Mouse (Mus musculus) liver, adult 2 months (tissue): ENCODE measurements around the gene Car10. TPM values are rescaled to one million over a fixed set of nuclear protein-coding genes. Genes with fewer than 3 reads are reported as not detected.

Experiments
- DNase-seq: peaks from one replicate; pipeline ENCODE4 v3.0.0-alpha.2; 2011; ENCODE audit warnings: low read depth, low spot score; ENCODE audit errors: extremely low read depth
- H3K27ac ChIP-seq: fragments of 200-500 bp; replicated peaks from 2 replicates; pipeline ENCODE4 v1.5.1; 2012; ENCODE audit warnings: low read depth, mild to moderate bottlenecking, control low read depth, inconsistent platforms, low read length; ENCODE audit not compliant: insufficient read depth
- H3K27me3 ChIP-seq: fragments of 200-500 bp; 2 replicates; pipeline ENCODE4 v1.6.1; 2012; ENCODE audit warnings: mild to moderate bottlenecking, moderate library complexity, low read length, inconsistent platforms; ENCODE audit not compliant: control insufficient read depth, insufficient read depth
- H3K36me3 ChIP-seq: fragments of 200-500 bp; 2 replicates; pipeline ENCODE4 v1.6.1; 2012; ENCODE audit warnings: low read length, inconsistent platforms; ENCODE audit not compliant: control insufficient read depth, insufficient read depth
- H3K4me1 ChIP-seq: fragments of 200-500 bp; 2 replicates; pipeline ENCODE4 v1.6.1; 2011; ENCODE audit warnings: low read length; ENCODE audit not compliant: control insufficient read depth, insufficient read depth
- H3K4me3 ChIP-seq: fragments of 200-500 bp; 2 replicates; pipeline ENCODE4 v1.5.1; 2011; ENCODE audit warnings: low read depth, mild to moderate bottlenecking, control low read depth, low read length, moderate library complexity; ENCODE audit not compliant: insufficient read depth
- H3K79me2 ChIP-seq: fragments of 200-500 bp; 2 replicates; pipeline ENCODE4 v1.6.1; 2012; ENCODE audit warnings: inconsistent platforms, mild to moderate bottlenecking, low read length, moderate library complexity; ENCODE audit not compliant: control insufficient read depth, insufficient read depth
- H3K9ac ChIP-seq: fragments of 200-500 bp; 2 replicates; pipeline ENCODE4 v1.6.1; 2012; ENCODE audit warnings: low read depth, mild to moderate bottlenecking, control low read depth, inconsistent platforms, low read length
- CTCF ChIP-seq: fragments of 200-500 bp; IDR thresholded peaks from 2 replicates; pipeline ENCODE4 v1.5.1; 2011; ENCODE audit warnings: low read depth, low read length, control low read depth
- POLR2A ChIP-seq: fragments of 200-500 bp; IDR thresholded peaks from 2 replicates; pipeline ENCODE4 v1.6.1; 2011; ENCODE audit warnings: low read length, control low read depth; ENCODE audit not compliant: insufficient read depth; ENCODE audit errors: extremely low read depth
- WGBS: fragments of 180-500 bp; shearing (Covaris S2); methylation state at CpG from one replicate; pipeline ENCODE4 v1.1.7; 2018; 5-methylcytosine and 5-hydroxymethylcytosine counted together
- polyA plus RNA-seq: library from polyadenylated mRNA; depleted of rRNA; stranded (reverse); fragments of >200 nt; gene quantifications from 2 replicates; pipeline ENCODE4 v1.2.3, GENCODE M21; 2012
- total RNA-seq: library from RNA; depleted of rRNA; stranded (reverse); fragments of >200 nt; gene quantifications from 2 replicates; pipeline ENCODE4 v1.2.3, GENCODE M21; 2014

Gene Car10
- total and polyA plus RNA-seq, 2 experiments = not detected

DNA sequence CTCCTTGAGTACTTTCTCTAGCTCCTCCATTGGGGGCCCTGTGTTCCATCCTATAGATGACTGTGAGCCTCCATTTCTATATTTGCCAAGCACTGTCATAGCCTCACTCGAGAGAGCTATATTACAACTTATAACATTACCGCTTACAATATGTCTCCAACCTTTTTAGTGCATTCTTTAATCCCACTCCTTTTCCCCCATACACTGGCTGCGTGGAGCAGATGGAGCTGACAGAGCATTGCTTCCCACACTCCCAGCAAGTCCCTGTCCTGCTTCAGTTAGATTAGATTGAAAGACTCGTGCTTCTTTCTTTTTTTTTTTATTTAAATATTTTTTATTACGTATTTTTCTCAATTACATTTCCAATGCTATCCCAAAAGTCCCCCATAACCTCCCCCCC is 310.2 kb downstream of the Car10 start:
- H3K27ac ChIP-seq = no peak overlapping the region
- DNase-seq = no peak
- no peaks in the 10 kb centered on the region for H3K79me2 ChIP-seq
- no peak overlapping the region for H3K9ac ChIP-seq
- H3K4me1 ChIP-seq = no peaks in the 10 kb centered on the region
- 74% methylated on average over 5 of the region's 5 CpGs for WGBS
- no peak overlapping the region for H3K4me3 ChIP-seq
- no peak for TF ChIP-seq CTCF
- TF ChIP-seq POLR2A = no peak
- H3K27me3 ChIP-seq = no peaks in the 10 kb centered on the region
- H3K36me3 ChIP-seq = no peaks in the 10 kb centered on the region

DNA sequence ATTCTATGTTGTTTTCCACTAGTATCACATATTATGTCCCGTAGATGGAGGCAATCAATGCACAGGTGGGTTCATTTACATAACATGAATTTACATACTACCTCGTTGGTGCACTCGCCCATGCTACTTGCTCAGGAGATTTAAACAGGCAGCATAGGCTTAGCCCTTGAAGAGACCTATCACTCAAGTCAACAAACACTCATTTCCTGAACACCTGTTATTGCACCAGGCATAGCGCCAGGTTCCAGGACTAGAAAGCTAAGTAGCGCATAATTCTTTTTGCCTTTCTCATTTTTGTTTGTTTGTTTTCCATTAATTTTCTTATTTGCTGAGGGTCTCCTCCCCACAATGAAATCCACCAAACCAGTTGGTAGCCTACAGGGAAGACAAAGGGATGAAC is 333.7 kb downstream of the Car10 start:
- no peak overlapping the region for H3K4me3 ChIP-seq
- no peaks in the 10 kb centered on the region for H3K79me2 ChIP-seq
- no peaks in the 10 kb centered on the region for H3K4me1 ChIP-seq
- no peak for TF ChIP-seq POLR2A
- TF ChIP-seq CTCF = no peak
- no peak for DNase-seq
- no peak overlapping the region for H3K9ac ChIP-seq
- no peak overlapping the region for H3K27ac ChIP-seq
- H3K36me3 ChIP-seq = no peaks in the 10 kb centered on the region
- H3K27me3 ChIP-seq = no peaks in the 10 kb centered on the region
- WGBS = 80% methylated on average over 5 of the region's 5 CpGs

DNA sequence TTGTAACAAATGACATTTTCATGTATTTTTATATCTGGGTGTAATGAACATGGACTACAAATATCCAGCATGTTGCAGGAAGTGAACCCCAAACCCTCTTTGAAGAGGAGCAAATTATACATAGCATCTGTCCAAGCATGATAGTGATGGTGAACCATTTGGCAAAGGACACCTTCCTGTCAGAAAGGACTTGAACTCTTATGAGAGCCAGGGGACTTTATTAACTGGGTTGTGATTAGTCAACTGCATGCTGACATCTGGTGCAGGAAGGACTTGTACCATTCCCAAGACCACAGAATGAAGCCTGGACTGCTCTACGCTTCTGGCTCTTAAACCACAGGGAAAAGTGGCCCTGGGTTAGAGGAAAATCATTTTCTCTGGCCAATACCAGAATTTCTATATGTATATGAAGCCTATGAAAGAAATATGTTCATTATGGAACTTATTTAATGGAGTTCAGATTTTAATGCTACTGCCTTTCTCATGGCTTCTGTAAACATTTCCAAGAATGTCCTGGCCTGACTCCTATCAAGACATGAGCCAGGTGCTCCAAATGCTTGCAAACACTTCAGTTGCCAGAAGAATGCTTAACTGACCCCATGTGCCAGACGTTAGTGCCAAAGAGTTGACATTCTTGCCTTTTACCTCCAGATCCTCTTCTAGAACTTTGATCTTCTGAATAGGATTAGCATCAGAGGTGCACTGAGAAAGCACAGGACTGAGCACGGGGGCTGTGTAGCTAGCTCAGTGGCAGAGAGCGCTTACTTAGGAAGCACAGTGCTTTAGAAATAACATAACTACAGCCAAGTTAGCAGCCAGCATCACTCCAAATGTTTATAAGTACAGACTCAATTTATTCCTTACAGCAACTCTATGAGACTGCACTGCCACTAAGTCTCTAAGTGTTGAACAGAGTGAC is 337.4 kb downstream of the Car10 start:
- WGBS = 54% methylated on average over 4 of the region's 4 CpGs
- H3K9ac ChIP-seq = no peak overlapping the region
- H3K4me1 ChIP-seq = no peaks in the 10 kb centered on the region
- no peaks in the 10 kb centered on the region for H3K79me2 ChIP-seq
- H3K27ac ChIP-seq = no peak overlapping the region
- DNase-seq = no peak
- TF ChIP-seq CTCF (no peak), POLR2A (no peak)
- H3K27me3 ChIP-seq = no peaks in the 10 kb centered on the region
- H3K4me3 ChIP-seq = no peak overlapping the region
- no peaks in the 10 kb centered on the region for H3K36me3 ChIP-seq

DNA sequence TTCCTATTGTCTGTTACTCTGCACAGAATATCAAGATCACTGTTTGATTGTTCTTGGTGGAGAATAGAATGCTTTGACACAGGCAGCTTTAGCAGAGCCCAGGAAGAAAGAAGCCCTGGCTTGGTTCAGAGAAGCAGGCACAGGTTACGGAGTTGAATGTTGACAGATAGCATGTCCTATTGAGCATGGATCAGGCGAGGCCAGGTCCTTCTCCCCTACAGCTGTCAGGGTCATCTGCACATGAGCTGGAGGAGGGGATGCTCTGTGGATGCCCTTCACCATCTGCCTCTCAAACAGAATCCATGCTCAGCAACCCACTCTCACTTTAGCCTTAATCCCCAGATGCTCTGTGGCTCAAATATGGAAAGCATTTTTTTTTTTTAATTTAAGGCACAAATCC is 339.1 kb downstream of the Car10 start:
- no peaks in the 10 kb centered on the region for H3K4me1 ChIP-seq

DNA sequence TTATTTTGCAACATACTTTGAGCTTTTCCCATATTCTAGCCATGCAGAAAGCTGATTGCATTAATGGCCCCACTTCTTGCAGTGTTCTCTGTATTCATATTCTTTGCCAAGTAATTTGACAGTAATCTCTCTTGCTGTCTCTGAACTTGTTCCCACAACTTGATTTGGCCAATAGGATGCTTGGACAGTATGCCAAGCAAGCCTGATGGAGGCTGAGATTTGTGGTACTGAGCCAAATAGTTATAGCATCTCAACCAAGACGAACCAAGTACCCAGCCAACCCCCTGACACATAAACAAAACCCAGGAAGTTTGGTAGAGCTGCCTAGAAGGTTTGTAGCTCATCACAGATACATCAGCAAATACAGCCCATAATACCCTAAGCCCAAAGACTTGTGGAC is 342.6 kb downstream of the Car10 start:
- WGBS = 68% methylated on average over 1 of the region's 1 CpGs
- Histone ChIP-seq H3K4me1 (no peaks in the 10 kb centered on the region), H3K9ac (no peak overlapping the region), H3K4me3 (no peak overlapping the region), H3K27me3 (no peaks in the 10 kb centered on the region), H3K79me2 (no peaks in the 10 kb centered on the region), H3K36me3 (no peaks in the 10 kb centered on the region), H3K27ac (no peak overlapping the region)
- TF ChIP-seq CTCF (no peak), POLR2A (no peak)
- no peak for DNase-seq

More for the DNA sequence above, 339.1 kb downstream of the Car10 start:
- Histone ChIP-seq H3K36me3 (no peaks in the 10 kb centered on the region), H3K4me3 (no peak overlapping the region), H3K27ac (no peak overlapping the region), H3K79me2 (no peaks in the 10 kb centered on the region), H3K27me3 (no peaks in the 10 kb centered on the region), H3K9ac (no peak overlapping the region)
- TF ChIP-seq POLR2A (no peak), CTCF (no peak)
- DNase-seq = no peak
- WGBS = 54% methylated on average over 2 of the region's 2 CpGs

DNA sequence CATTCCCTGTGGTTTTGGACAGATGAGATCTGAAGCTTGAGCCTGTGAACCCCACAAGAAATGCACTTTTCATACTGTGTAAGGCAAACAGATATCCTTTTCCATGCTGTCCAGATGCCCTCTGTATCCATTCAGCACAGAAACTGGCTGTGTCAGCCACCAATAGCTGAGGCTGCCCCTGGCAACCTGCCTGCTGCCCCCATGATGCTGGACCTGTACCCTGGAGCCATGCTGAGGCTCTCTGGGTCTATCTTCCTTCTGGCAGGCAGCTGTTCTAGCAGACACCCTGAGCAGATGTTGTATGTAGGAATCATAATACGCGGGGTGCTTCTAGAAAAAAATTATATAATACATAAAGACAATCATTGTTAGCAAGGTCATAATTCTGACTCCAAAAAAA is 345.9 kb downstream of the Car10 start:
- H3K4me3 ChIP-seq = no peak overlapping the region
- H3K27ac ChIP-seq = no peak overlapping the region
- no peak overlapping the region for H3K9ac ChIP-seq
- H3K36me3 ChIP-seq = no peaks in the 10 kb centered on the region
- H3K27me3 ChIP-seq = no peaks in the 10 kb centered on the region
- 89% methylated on average over 2 of the region's 2 CpGs for WGBS
- no peaks in the 10 kb centered on the region for H3K79me2 ChIP-seq
- no peak for TF ChIP-seq POLR2A
- TF ChIP-seq CTCF = no peak
- no peaks in the 10 kb centered on the region for H3K4me1 ChIP-seq
- no peak for DNase-seq
